Mouse (Mus musculus): Measurements from ENCODE around the gene Cdc14a.

Gene Cdc14a

DNA sequence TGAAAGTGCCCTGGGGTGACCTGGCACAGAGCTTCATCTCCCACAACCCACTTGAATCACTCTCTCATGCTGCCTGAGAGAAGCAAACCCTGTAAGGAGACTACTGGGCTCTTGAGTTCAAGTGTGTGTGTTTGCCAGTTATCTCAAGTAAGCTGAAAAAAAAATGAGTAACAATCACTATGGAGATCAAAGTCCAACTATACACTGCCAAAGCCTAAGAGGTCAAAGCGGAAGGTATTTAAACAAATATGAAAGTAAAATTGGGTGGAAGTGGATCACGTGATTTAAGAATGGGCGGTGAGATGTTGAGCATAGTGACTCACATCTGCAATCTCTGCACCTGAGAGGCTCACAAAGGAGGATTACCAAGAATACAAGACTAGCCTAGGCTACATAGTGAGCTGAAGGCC is 9.4 kb downstream of the Cdc14a start:
- DNase-seq (ENCODE audit: low read depth, low spot score) = no peak

DNA sequence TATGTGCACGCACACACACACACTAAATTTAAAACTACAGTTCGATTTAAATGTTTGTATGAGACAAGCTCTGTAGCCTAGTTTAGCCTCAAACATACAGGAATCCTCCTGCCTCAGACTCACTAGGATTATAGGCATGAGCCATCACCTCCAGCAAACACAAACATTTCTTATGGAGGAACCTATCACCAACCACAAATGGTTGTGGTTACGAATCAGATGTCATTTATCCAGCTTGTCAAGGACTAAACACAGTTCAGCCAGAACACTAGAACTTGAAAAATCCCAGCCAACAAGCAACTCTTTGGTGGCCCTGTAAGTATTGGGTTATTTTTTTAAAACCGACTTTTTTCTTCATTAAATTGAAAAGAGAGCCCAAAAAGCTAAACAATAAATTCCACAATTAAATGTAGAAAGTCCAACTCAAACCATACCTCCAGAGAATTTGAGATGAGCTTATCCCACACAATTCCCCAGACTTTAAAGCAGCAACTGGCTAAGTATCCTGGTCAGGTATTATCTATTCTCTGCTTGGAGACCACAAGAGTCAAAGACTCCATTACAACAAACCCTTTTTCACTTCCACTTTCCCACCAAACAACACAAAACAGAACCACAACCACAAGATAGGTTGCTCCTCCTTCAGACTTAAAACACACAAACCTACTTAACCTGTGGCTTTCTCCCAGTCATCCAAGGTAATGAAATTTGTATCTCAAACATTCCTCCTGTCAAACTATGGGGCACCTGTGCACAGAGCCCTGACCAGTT is 10.7 kb downstream of the Cdc14a start:
- DNase-seq (ENCODE audit: low read depth, low spot score) = no peak

DNA sequence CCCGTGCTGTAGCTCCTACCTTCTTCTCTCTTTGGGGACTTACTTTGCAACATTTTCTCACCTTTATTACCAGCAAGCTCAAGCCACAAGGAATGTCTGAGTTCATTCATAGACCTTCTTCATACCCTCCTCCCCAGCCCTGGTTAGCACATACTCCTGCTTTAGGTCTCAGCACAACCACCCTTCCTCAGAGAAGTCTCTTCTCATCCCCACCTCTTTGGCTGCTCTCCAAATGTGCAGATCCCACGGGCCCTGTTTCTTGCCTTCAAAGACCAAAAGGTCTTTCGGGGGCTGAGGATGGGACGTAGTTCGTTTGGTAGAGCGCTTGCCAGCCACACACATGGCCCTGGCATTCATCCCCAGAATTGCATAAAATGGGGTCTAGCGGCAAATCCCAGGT is 13.8 kb downstream of the Cdc14a start:
- no peak for DNase-seq (ENCODE audit: low read depth, low spot score)

DNA sequence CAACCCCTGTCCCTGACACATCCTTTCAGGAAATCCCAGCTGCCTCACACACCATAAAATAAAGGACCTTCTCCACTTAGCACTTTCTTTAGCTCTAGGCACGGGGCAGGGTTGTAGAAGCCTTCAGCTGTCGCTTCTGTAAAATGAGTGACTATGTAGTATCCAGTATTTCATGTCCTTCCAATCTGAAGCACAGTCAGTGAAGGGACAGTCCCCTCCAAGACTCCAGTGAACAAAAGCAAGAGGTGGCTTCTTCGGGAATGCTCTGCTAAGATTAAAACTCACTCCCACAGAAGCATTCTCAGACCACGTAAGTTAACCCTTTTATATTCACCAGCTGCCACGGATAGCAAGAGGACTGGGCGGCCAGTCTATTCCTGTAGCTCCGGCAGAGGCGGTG is 14.3 kb downstream of the Cdc14a start:
- no peak for DNase-seq (ENCODE audit: low read depth, low spot score)

DNA sequence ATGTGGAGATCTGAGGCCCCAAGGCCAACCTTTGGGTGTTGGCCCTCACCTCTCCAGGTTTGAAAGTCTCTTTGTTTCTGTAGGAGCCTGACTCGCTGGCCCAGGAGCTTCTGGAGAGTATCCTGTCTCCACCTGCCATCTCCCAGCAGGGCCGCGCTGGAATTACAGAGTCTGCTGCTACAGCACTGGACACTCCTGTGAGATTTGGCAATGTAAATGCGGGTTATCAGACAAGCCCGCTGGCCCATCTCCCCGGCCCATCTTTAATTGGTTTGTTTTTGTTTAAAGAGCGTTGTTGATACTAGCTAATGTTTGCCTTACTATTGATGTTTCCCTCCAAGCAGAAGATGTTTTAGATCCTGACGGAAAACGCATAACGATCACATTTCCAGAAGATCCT is 15.0 kb downstream of the Cdc14a start:
- DNase-seq (ENCODE audit: low read depth, low spot score) = no peak

DNA sequence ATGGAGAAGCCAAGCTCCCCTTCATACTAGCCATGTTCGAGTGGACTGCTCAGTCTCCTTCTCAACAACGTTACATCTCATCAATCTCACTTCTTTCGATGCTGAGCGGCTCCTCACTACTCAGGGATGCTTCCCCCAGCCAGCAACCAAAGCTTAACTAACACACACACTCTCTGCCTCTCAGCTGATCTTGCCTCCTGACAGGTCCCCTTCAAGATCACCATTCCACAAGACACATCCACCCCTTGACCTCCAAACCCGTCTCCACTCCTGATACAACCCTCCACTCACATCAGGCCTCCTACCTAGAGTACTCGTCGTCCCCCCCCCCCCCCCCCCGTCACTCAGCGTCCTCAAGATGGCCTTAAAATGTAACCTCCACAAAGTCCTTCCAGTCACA is 18.3 kb downstream of the Cdc14a start:
- DNase-seq (ENCODE audit: low read depth, low spot score) = no peak

DNA sequence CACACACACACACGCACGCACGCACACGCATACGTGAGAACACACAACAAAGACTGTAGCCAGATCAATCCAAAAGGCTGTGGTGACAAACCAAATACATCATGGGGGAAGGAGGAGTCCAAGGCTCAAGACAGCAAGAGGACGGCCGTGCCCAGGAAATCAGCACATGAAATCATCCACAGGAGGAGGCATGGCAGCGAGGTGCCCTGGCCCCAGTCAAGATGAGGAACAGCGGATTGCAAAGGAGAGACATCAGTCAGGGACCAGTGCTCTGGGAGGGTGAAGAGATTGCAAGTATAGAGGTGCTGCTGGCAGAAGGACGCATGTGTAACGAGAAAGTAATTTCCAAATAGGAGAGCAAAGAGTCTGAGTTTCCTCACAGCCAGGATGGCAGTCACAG is 22.4 kb downstream of the Cdc14a start:
- DNase-seq (ENCODE audit: low read depth, low spot score) = no peak

DNA sequence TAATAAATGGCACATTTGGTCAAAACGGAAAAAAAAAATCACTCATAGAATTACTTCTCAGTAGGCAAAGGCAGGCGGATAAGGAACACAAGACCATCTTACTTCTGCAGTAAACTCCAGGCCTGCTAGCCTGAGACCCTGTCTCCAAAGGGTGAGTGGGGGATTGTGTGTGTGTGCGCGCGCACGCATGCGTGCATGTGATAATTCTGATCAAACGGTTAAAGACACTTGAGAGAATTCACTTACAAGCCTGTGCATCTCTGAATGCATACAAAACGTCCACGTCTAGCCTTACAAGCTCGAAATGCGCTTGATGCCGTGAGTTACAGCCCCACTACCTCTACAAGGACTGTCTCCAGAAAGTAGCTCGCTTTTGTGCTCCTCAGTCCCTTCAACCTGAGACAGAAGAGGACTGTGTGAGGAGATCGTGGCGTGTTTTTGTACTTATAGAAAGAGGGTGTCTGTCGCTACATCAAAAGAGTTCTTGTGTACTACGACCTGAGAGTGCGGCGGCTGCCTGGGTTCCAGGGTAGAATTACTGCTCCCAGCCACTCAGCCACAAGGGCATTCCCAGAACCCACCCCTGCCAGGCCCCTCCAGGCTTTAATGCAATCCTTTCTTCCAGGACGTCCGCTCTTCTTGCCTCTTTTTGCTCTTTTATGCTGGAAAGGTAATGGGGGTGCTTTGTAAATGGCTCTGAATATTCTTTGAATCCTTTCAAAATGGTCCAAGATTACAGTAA is 24.3 kb downstream of the Cdc14a start:
- DNase-seq (ENCODE audit: low read depth, low spot score) = no peak

DNA sequence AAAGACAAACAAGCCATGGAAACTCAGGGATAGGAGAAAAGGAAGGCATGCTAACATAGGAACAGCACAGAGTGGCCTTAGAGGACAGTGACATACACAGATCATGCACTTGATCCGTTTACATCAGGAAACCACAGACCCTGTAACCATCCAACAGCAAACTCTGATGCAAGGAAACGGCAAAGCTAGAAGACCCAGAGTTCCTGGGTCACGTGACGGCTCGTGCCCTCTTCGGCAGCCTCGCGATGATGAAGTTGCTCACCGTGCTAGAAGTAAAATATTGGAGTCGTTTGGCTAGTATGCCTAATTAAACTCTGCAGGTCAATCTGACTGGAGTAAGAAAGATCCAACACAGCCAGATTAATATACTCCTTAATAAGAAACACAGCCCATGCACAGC is 25.3 kb downstream of the Cdc14a start:
- DNase-seq (ENCODE audit: low read depth, low spot score) = no peak

DNA sequence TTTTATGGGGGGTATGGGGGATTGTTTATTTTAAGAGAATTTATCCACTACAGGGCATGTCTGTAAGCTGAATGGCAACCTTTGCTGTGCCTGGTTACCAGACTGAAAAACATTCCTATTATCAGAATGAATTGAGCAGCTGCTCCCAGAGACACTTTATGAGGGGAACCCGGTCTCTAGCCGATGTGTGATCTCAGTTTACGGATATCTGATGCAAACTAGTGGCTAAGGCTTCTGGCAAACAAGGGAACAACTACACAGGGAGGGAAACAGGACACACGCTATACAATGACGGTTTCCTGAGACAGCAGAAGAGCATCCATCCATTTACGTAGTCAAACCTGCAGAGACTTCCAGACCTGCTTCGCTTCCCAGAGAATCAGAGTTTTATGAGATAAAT is 25.9 kb downstream of the Cdc14a start:
- no peak for DNase-seq (ENCODE audit: low read depth, low spot score)

DNA sequence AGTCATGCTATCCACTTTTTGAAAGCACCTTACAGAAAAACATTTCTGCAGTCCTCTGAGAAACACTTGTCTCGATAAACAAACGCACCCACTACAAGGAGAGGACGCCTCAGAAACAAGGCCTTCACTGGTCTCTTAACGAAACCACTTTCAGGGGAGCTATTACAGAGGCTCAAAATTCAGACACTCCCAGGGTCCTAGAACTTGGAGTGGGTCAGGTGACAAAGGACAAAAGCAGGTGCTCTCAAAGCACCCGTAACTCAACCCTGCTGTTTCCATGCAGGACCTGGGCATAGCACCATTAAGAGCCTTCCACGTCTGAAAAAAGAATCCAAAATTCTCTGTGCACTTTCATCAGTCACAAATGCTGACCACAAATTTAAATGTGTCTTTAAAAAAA is 26.5 kb downstream of the Cdc14a start:
- DNase-seq (ENCODE audit: low read depth, low spot score) = no peak

DNA sequence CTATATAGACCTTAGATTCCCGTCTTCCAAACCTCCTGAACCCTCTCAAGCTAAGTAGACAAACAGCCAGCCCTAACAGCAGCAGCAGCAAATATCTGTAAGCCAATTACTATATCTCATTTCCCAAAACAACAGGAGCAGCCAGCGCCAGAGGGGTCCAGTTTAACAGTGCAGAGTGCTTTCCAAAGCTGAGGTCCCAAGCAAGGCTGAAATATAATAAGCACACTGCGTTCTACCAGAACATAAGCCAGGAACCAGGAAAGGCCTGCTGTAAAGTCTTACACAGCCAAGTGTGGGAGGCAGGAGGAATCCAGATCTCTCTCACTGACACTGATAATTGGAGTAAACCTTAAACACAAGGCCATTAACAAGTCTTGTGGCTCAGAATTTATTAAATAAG is 27.3 kb downstream of the Cdc14a start:
- no peak for DNase-seq (ENCODE audit: low read depth, low spot score)

DNA sequence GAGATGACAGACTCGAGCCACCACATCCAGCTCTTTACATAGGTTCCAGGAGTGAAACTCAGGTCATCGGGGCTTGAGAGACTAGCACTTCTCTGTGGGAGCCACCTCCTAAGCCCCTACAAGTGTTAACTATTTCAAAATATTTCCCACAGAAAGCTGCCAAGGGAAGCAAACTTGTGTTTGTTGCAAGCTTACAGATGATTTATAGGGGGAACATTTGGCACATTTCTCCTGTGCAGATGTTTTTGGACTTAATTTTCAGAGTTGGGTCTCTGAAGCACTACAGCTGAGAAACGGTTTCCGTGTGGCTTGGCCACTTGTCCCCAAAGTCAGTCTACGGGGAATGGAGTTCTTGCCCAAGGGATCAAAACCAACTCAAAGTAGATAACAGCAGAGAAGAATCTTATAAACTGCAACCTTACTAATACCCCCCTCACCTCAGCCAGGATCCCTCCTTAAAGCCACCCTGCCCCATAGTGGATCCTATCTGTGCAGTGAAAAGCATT is 28.9 kb downstream of the Cdc14a start:
- DNase-seq (ENCODE audit: low read depth, low spot score) = no peak

DNA sequence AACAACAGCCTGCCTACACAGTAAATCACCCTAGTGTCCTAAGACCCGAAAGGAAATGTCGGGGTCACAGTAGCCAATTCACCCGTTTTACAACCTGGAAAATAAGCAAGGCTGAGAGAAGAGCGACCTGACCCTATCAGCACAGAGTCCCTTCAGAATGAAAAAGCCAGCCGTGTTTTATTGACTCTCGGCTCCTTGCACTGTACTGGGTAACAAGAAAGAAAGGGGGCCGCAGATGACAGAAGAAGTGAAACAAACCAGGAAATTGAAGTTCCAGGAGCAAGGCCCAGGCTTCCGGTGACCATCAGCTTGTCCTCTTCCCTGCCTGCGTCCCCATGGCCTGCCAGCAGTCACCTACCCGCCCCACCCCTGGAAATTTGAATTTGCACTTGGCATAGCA is 32.4 kb downstream of the Cdc14a start:
- no peak for DNase-seq (ENCODE audit: low read depth, low spot score)

DNA sequence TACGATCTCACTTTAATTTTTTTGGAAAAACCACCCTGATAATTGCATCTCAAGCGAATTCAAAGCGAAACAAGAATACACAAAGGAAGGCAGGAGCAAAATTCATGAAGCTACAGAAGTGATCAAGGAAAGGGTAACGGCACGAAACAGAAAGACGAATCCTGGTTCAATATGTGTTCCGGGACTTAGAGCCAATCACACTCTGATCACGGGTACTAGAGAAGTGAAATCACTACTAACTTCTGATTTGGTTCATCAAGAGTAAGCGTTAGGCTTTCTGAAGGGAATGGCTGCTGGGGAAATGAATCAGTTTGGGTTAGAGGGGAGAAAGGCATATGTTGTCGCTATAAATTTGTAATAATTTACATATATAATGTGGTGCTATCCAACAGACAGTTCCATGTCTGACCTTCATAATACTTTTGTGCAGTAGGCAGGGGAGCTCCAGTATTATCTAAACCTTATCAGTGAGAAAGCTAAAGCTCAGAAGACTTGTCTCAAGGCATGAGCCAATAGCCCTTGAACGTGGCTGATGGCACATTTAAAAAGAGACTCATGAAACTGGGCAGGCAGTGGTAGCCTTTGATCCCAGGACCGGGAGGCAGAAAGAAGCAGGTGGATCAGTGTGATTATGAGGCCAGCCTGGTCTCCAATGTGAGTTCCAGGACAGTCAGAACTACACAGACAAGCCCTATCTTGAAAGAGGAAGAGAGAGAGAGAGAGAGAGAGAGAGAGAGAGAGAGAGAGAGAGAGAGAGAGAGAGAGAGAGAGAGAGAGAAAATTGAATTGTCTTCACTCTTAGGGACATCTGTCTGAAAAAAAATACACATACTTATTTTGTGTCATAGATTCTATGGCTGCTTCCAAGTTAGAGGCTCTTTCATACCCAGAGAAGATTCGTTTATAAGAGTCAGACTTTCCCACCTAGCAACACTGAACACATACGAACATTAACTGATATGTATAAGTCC is 34.0 kb downstream of the Cdc14a start:
- peak; percentile 36 for DNase-seq (ENCODE audit: low read depth, low spot score)

DNA sequence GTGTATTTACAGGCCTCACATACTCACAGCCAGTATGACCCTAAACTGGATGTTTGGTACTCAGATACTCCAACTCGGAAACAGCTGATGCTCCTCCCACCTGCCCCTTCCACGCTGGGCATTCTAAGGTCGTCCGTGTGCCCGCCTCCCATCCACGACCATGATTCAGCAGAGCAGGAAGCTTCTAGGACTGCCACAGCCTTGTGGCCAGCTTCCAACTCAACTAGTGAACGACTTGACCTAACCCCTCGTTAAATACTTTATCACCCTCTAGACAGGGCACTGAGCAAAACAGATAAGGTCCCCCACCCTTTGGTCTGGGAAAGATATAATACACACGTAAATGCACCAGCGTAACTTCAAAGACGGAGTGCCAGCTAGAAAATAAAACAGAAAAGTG is 35.0 kb downstream of the Cdc14a start:
- peak; percentile 70 for DNase-seq (ENCODE audit: low read depth, low spot score)

DNA sequence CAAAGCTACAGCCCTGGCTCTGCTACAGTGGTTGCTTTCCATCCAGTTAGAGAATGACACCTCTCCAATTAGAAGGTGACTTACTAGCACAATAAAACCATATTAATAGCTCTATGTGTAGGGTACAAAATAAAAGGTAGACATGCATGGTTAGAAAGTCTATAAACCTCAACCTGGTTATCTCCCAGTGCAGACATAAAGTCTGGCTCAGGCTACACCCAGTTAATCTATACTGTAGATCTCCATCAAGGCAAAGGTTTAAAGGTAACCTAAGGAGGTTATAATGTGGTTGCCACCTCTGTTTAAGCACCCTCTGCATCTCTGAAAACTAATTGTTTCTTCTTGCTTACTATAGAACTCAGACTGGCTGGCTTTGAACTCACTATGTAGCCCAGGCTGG is 36.9 kb downstream of the Cdc14a start:
- DNase-seq (ENCODE audit: low read depth, low spot score) = peak; percentile 16

DNA sequence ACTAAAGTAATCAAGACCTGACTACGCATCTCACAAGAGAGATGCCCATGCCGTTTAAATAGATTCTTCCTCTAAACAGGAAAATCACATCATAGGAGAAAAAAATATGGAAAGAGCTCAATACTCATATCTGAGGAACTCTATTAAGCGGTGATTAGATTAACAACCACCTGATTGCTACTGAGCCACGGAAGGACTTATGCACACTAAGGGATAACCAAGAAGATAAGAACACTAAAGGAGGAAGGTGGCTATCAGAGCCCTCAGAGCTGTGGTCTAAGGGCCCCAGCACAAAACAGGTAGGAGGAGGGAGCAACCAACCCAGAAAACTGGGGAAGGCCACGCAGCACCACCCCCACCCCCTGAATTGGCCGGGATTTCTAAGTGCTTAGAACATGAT is 37.5 kb downstream of the Cdc14a start:
- no peak for DNase-seq (ENCODE audit: low read depth, low spot score)

DNA sequence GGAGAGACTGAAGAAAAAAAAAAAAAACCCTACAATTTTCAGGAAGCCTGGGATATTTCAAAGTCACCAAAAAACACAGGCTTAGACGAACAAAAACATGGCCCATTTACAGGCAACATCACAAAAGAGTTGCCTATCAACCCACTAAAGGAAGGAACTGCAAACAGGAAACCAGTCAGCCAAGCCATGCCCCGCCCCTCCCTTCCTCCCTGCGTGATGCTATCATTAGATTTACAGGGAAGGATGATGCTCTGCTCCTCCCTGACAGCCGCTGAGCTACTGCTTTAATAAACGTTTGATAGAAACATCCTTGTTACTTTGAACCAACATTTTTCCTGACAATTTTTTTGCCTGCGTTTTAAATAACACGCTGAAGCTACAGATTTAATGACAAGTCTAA is 39.5 kb downstream of the Cdc14a start:
- peak; percentile 16 for DNase-seq (ENCODE audit: low read depth, low spot score)

DNA sequence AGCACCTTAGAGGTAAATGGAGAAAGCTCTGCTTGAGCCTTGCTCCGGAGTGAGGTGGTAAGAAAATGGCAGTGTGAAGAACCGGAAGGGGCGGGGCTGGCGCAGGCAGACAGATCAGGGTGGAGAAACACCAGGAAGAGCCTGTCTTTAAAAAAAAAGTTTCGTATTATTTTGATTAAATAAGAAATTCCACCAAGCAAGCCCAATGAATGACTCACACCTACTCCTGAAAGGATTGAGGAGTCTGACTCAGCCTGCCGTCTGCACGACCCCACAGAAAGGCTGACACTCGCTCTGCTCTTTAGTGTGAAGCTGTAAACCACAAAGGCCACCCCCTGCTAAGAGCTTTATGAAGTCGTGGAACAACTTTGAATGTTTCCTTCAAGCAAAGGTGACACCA is 43.5 kb downstream of the Cdc14a start:
- no peak for DNase-seq (ENCODE audit: low read depth, low spot score)

DNA sequence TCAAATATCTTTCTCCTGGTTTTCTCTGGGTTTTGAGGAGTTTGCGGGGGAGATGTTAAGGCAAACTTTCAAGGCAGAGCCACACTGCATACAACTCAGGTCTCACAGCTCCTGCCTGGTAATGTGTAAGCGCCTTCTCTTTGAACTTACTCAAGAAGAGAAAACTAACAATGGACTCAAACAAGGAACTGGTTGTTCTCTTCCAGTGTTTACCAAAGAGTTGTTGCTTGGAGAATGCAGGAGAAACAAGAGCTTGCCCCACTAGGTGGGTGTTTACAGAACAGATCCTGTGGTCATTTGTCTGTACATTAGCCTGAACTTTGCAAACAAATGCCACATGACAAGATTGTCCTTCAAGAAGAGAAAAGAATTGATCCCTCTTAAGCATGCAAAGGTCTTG is 48.4 kb downstream of the Cdc14a start:
- DNase-seq (ENCODE audit: low read depth, low spot score) = no peak

DNA sequence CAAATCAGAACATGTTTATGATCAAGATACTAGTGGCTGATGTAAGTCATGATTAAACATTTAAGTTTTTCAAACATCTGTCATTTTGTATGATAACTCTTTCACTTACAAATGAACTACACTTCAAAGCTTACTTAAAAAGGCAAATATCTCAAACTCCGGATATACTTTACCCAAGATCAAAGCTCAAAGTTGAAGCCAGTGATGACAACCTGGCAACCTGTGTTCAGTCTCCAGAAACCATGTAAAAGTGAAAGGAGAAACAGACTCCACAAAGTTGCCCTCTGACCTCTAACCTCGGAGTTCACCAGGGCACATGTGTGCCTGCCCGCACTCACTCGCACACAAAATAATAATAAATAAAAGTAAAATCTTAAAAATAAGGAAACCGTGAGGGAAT is 49.3 kb downstream of the Cdc14a start:
- no peak for DNase-seq (ENCODE audit: low read depth, low spot score)

All from c-Kit-negative CD71-positive TER-119-positive erythroid progenitor cells, embryonic 14.5 days (primary cell).